Mouse (Mus musculus) erythroblast, embryonic 14.5 days (primary cell): ENCODE data around the gene Eef2k.

ENCODE experiments used
- GATA1 ChIP-seq: IDR thresholded peaks from 2 replicates; pipeline ENCODE4 v1.6.1; 2012; ENCODE audit warnings: low read length, inconsistent platforms, mixed read lengths
- TAL1 ChIP-seq: IDR thresholded peaks from 3 replicates; pipeline ENCODE4 v1.6.1; 2012; ENCODE audit warnings: low read length, inconsistent platforms, mixed read lengths

DNA sequence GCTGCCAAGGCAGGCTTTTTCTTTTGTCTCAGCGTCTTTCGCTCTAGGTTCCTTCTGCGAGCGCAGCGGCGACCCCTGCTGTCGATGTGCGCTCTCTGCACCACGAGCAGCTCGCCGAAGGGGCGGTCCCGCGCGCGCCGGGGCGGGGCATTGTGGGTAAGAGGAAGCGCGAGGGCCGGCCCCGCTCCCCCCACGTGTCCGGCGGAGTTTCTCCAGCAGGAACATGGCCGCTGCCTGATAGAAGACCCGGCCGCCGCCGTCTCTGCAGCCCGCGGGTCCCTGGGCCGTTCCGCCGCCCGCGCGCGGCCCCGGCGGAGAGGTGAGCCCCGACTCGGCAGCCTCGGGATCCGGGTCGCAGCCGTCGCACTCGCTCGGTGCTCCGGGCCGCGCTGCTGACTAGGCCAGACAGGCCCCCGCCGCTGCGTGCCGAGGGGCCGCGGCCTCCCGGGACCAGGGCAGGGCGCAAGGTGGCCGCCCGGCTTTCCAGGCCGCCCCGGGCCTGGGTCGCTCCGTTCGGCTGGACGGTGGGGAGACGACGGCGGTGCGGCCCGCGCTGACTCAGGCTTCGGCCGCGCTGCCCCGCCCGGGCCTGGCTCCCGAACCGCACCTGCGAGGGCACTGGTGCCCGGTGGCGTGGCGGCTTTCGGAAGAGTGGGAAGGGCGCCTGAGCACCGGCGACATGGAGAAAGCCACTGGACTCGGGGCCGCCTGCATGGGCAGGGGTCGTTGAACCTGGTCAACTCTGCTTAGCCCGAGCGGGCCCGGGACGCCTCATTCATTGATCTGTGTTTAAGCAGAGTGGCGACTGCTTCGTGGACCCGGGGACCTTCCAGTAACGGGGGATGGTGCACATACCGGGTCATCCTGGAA is 75.2 kb downstream of the Eef2k start, which contains the start of gene Polr3e:
- TF ChIP-seq GATA1 (no peak), TAL1 (no peak)
